Mouse (Mus musculus) kidney, embryonic 16.5 days (tissue): ENCODE results near the gene Smap1. TPM values are rescaled to one million over a fixed set of nuclear protein-coding genes. Genes with fewer than 3 reads are reported as not detected.
A peak's percentile ranks its signal among the peaks of the same experiment; 100 is the strongest.
"Not testable (repeated sequence)": the region's sequence is repeated elsewhere in the genome, so short reads cannot be mapped to it uniquely, and the experiment has no call there.

Source experiments
- ATAC-seq: fragments of 200-750 bp; cut with Nextera tagmentation; 2 replicates; pipeline ENCODE4 v1.8.0; 2017; ENCODE audit warnings: moderate TSS enrichment; ENCODE audit not compliant: low FRiP score, low TSS enrichment
- H3K27ac ChIP-seq: fragments of 300-500 bp; sonication (generic); 2 replicates; pipeline ENCODE4 v1.5.1; 2014; ENCODE audit warnings: low read length
- H3K27me3 ChIP-seq: fragments of 300-500 bp; sonication (generic); 2 replicates; pipeline ENCODE4 v1.6.1; 2014; ENCODE audit warnings: low read length, control low read depth, mixed read lengths; ENCODE audit not compliant: insufficient read depth
- H3K36me3 ChIP-seq: fragments of 300-500 bp; sonication (generic); 2 replicates; pipeline ENCODE4 v1.6.1; 2014; ENCODE audit warnings: low read length, control low read depth, mixed read lengths; ENCODE audit not compliant: insufficient read depth
- H3K4me1 ChIP-seq: fragments of 300-500 bp; sonication (generic); 2 replicates; pipeline ENCODE4 v1.6.1; 2014; ENCODE audit warnings: low read length, control low read depth, mixed read lengths; ENCODE audit not compliant: insufficient read depth
- H3K4me2 ChIP-seq: fragments of 300-500 bp; sonication (generic); replicated peaks from 2 replicates; pipeline ENCODE4 v1.6.1; 2014; ENCODE audit warnings: low read depth, low read length
- H3K4me3 ChIP-seq: fragments of 300-500 bp; sonication (generic); 2 replicates; pipeline ENCODE4 v1.5.1; 2014; ENCODE audit warnings: mild to moderate bottlenecking, low read length
- H3K9ac ChIP-seq: fragments of 300-500 bp; sonication (generic); replicated peaks from 2 replicates; pipeline ENCODE4 v1.6.1; 2014; ENCODE audit warnings: low read length
- H3K9me3 ChIP-seq: fragments of 300-500 bp; sonication (generic); 2 replicates; pipeline ENCODE4 v1.6.1; 2016; ENCODE audit warnings: low read length, control low read depth
- WGBS: fragments of 180-500 bp; shearing (Covaris S2); extraction: QIAGEN DNeasy Blood & Tissue Kit; methylation state at CpG from one replicate; pipeline ENCODE4 v1.1.7; 2014; 5-methylcytosine and 5-hydroxymethylcytosine counted together
- polyA plus RNA-seq: library from polyadenylated mRNA; unstranded; fragments of >200 nt; fragmentation: Nextera tagmentation; extraction: Ambion mirVana; gene quantifications from 2 replicates; pipeline ENCODE4 v1.2.1, GENCODE M21; 2015

Smap1 gene
- 22.2 and 28.0 TPM in 2 replicates for polyA plus RNA-seq

DNA sequence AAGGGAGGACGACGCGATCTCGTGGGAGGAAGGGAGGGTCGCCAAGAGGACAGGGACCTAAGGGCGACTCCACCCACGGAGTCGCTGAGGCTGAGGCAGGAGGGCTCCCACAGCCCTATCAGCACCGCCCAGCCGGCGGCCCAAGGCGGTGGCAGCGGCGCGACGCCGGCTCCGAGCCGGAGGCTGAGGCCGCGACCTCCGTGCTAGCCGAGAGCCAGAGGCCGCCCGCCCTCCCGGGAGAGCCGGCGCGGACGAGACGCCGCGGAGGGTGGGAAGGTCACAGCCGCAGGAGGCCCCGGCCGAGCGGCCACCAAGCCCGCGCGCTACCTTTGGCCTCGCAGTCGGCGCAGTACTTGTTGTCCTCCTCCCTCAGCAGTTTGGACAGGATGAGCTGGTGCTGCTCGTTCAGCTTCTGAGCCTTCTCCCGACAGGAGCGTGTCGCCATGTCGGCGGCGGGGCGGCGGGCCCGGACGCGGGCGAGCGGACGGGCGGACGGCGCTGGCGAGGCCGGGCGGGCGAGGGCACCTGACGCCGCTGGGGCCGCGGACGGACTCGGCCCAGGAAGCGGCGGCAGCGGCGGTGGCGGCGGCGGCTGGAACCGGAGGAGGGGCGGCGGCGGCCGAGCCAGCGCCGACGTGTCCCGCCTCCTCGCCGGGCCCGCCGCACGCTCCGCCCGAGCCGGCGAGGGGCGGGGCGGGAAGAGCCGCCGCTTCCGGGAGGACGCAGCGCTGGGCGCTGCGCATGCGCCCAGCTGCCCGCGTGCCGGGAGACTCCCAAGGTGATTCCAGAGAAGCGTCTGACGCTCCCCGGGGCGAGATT lies at the start of gene Smap1:
Gene Smap1, minus strand, starts transcription at position 607 of the 819 bp plus-strand sequence.
- peak within 1 kb of the TSS; percentile 98 for H3K27ac ChIP-seq
- peak within 1 kb of the TSS; percentile 95 for H3K4me3 ChIP-seq
- H3K27me3 ChIP-seq = no peaks in the 10 kb centered on the region
- H3K9me3 ChIP-seq = peaks cover 11% of the 10 kb centered on the region; the same call in 1 of the 2 replicates
- peak within 1 kb of the TSS; percentile 76 for H3K4me2 ChIP-seq
- under 1% methylated on average over 71 of the region's 113 CpGs for WGBS
- H3K9ac ChIP-seq = peak within 1 kb of the TSS; percentile 94
- H3K36me3 ChIP-seq = no peaks in the 10 kb centered on the region
- peak; percentile 95 for ATAC-seq
- peaks cover 18% of the 10 kb centered on the region for H3K4me1 ChIP-seq

DNA sequence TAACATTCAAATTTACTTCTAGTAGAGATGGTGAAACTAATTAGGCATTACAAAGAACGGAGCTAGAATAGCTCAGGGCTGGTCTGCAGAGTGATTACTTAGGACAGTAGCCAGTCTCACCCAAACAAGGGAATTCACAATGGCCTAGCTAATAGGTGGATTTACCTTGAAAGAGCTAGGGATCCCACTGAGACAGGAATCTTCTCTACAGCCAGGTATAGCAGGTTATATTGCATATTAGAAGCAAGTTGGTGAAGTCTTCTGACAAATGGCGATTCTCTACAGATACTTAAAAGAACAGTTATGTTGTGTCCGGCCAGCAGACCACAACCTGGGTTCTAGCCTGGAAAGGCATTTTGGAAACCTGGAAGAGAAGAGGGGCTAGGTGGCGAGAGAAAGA lies 49.0 kb upstream of the Smap1 start:
- H3K27me3 ChIP-seq, H3K4me3 ChIP-seq, H3K4me2 ChIP-seq, ATAC-seq, H3K9me3 ChIP-seq, H3K4me1 ChIP-seq, H3K36me3 ChIP-seq, H3K27ac ChIP-seq, H3K9ac ChIP-seq: not testable (repeated sequence)
- 87% methylated on average over 3 of the region's 4 CpGs for WGBS

DNA sequence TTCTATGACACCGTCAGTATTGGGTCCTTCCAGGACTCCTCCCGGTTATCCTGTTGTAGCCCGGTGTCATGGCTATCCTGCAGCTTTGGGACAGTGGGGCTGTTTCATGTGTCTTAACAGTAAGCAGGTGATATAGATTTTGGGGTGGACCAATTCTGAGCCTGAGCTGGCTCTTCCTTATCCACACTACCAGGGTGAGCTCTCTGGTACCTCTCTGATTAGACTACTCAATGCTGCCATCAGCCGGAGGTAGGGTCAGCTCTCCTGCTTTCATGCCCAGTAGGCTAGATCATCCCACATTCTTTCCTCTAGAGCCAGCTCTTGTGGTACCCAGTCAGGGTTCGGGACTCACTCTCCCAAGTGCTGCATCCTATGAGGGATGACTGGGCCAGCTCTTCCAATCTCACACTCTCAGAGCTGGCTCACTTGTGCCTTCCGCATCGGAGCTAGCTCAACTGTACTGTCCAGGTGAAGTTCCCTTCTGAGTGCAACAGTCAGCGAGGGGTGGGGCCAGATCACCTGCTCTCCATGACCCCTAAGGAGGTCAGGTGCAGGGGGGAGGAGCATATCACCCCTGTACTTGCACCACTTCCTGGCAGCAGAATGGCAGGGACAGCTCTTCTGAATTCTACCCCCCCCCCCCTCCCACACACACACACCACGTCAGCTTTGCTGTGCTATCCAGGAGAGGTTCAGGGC lies 46.1 kb upstream of the Smap1 start:
- WGBS = 90% methylated on average over 9 of the region's 9 CpGs
- Histone ChIP-seq H3K9me3 (0 out of 2 replicates have a peak, but pooled peaks cover 5% of the 10 kb centered on the region), H3K4me3 (no peak overlapping the region), H3K27me3 (no peaks in the 10 kb centered on the region), H3K27ac (no peak overlapping the region), H3K36me3 (no peaks in the 10 kb centered on the region), H3K4me1 (no peaks in the 10 kb centered on the region), H3K9ac (no peak overlapping the region), H3K4me2 (no peak overlapping the region)
- ATAC-seq = no peak

- Histone ChIP-seq H3K4me2 (no peak overlapping the region), H3K36me3 (no peaks in the 10 kb centered on the region), H3K27me3 (no peaks in the 10 kb centered on the region), H3K27ac (no peak overlapping the region), H3K9me3 (0 out of 2 replicates have a peak, but pooled peaks cover 5% of the 10 kb centered on the region), H3K9ac (no peak overlapping the region), H3K4me1 (no peaks in the 10 kb centered on the region), H3K4me3 (no peak overlapping the region)
- ATAC-seq = no peak
- 96% methylated on average over 1 of the region's 1 CpGs for WGBS
Observed at GRCm38 (mm10) chr1:23966226-23966625, 44.1 kb upstream of the Smap1 start.

GRCm38 (mm10) chr1:23959415-23959732 lies 37.3 kb upstream of the Smap1 start:
- Histone ChIP-seq H3K4me3 (peak overlapping the region; percentile 37), H3K9me3 (no peaks in the 10 kb centered on the region), H3K4me1 (peaks cover 7% of the 10 kb centered on the region), H3K27me3 (no peaks in the 10 kb centered on the region), H3K9ac (no peak overlapping the region; the same call in 1 of the 2 replicates), H3K4me2 (peak overlapping the region; percentile 56), H3K27ac (no peak overlapping the region), H3K36me3 (no peaks in the 10 kb centered on the region)
- WGBS = 19% methylated on average over 6 of the region's 6 CpGs
- peak; percentile 65 for ATAC-seq

DNA sequence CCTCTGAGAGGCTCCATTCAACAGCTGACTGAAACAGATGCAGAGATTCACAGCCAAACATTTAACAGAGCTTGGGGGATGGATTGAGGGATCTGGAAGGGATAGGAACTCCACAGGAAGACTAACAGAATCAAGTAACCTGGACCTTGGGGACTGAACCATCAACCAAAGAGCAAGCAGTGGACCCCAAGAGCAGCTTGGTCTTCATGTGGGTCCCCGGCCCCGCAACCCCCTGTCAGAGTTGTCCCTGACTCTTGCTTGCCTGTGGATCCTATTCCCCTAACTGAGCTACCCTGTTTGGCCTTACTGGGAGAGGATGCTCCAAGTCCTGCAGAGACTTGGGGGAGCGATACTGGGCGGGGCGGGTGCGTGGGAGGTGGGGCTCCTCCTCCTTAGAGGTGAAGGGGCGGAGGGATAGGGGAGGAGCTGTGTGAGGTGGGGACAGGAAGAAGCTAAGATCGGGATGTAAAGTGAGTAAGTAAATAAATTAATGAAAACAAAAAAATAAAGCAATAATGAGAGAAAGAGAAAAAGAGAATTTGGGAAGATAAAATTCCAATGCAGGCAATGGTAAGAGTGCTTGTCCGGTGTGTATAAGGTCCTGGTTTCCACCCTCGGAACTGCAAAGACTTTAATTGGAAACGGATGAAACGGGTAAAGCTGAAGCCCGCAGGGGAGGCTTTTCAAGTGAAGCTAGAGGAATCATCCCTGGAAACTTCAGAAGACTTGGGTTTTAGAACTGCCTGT lies 36.7 kb upstream of the Smap1 start:
- Histone ChIP-seq H3K9me3 (no peaks in the 10 kb centered on the region), H3K9ac (no peak overlapping the region; the same call in 1 of the 2 replicates), H3K4me2 (peak overlapping the region; percentile 56), H3K36me3 (no peaks in the 10 kb centered on the region), H3K4me1 (peaks cover 7% of the 10 kb centered on the region), H3K4me3 (peak overlapping the region; percentile 37), H3K27ac (no peak overlapping the region), H3K27me3 (no peaks in the 10 kb centered on the region)
- peak; percentile 82; the same call in 1 of the 2 replicates for ATAC-seq
- WGBS = 11% methylated on average over 13 of the region's 13 CpGs

- H3K27ac ChIP-seq = no peak overlapping the region
- H3K9me3 ChIP-seq = no peaks in the 10 kb centered on the region
- no peak for ATAC-seq
- peaks cover 7% of the 10 kb centered on the region for H3K4me1 ChIP-seq
- no peaks in the 10 kb centered on the region for H3K27me3 ChIP-seq
- WGBS = 95% methylated on average over 6 of the region's 6 CpGs
- H3K4me3 ChIP-seq = no peak overlapping the region
- H3K36me3 ChIP-seq = no peaks in the 10 kb centered on the region
- no peak overlapping the region for H3K9ac ChIP-seq
- no peak overlapping the region for H3K4me2 ChIP-seq
Observed at GRCm38 (mm10) chr1:23958101-23958500, 36.0 kb upstream of the Smap1 start.

- H3K9me3 ChIP-seq = no peaks in the 10 kb centered on the region
- H3K4me3 ChIP-seq = no peak overlapping the region
- 89% methylated on average over 4 of the region's 4 CpGs for WGBS
- ATAC-seq = no peak
- H3K4me2 ChIP-seq = no peak overlapping the region
- no peak overlapping the region for H3K9ac ChIP-seq
- H3K27ac ChIP-seq = no peak overlapping the region
- H3K27me3 ChIP-seq = no peaks in the 10 kb centered on the region
- peaks cover 7% of the 10 kb centered on the region for H3K4me1 ChIP-seq
- no peaks in the 10 kb centered on the region for H3K36me3 ChIP-seq
Observed at GRCm38 (mm10) chr1:23955539-23955938, 33.4 kb upstream of the Smap1 start.

DNA sequence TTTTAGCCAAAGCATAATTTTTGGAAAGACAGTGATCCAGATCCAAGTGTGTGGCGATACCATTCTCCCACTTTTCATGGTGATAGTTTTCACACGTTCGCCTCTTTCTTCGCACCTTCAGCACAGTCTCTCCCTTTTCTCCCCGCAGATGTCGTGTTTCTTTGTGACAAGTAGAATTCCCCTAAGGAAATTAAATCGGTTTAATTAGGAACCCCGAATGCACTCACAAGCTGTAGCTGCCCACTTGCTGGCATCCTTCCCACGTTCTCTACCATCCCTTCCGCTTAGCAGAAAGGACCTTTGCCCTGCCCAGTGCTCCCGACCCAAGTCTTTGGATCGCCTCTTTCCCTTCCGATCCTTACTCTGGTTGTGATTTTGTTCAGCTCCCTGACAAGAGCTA lies 31.8 kb upstream of the Smap1 start:
- Histone ChIP-seq H3K4me1 (peaks cover 3% of the 10 kb centered on the region; the same call in 1 of the 2 replicates), H3K4me3 (no peak overlapping the region), H3K27me3 (no peaks in the 10 kb centered on the region), H3K4me2 (no peak overlapping the region), H3K36me3 (no peaks in the 10 kb centered on the region), H3K27ac (no peak overlapping the region), H3K9me3 (no peaks in the 10 kb centered on the region), H3K9ac (no peak overlapping the region)
- 69% methylated on average over 13 of the region's 13 CpGs for WGBS
- no peak for ATAC-seq
